Mouse (Mus musculus): ENCODE data around the gene Wdr17.
"Not testable (repeated sequence)": the region's sequence is repeated elsewhere in the genome, so short reads cannot be mapped to it uniquely, and the experiment has no call there.

Gene Wdr17

DNA sequence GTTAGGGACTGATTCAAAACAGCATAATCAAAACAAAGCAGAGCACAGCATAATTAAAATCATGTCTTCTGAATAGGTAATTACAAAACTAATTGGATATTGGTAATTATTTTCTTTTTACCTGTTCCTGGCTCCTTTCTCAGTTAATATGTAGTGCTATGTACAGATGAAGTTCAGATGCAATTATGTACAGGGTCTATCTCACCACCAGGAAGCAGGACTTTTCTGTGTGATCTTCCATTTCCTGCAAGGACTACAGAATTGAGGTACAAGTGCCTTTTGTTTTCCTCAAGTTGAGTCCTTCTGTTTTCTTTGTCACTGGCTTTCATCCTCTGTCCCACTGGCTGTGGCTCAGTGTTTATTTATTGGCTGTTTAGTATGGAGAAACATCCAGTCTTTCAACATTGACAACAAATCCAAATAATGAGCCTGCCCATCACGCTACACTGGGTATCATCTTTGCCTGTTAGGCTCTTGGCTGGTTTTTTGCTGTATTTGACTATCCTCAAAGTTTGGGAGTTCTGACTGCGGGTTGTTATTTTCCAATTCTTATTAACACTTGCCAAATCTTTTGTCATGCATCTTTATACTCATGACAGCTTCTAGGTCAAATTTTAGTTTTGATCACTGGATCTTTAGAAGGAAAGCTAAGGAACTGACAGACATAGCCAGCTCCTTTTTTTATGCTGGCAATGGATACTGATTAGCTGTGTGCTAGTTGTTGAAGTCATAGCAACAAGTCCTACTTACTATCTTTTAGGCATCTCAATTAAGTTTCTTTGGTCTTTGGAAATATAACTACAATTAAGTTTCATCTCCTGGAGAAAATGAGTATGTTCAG lies 94.9 kb downstream of the Wdr17 start:
- no peak for DNase-seq

DNA sequence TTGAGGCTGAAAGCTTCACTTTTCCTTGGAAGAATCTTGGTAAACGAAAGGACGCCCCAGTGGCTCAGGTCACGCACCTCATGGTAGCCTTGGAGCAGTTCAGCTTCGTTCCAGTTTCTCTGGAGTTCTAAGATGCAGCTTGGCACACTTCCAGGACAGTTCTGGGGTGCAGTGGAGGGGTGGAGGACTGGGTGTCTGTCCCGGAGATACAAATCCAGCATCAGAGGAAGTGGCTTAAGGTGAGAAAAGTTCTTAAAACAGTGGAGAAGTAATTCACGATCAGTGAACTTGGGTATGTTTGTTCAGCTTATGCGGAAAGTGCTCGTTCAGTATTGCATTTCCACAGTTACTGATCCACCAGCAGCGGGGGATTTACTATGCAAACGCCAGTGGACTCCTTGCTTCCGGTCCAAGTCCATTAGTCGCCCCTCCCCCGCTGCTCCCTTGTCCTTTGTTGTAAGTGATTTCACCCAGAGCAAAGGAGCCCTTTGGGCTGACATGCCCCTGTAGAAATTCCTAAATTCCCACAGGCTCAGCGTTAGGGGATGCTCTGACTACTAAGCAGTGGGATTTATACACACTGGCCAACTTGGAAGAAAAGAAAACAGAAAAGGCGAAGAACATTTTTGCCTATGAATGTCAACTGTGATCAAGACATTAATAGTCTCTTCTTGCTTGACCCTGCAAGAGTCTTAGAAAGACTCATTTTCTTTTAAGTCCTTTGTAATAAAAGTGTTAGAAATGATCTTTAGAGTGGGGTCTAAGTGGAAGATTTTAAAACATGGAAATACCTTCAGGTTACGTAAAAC lies 106.6 kb downstream of the Wdr17 start:
- no peak for DNase-seq

- no peak for DNase-seq
Measured at GRCm38 (mm10) chr8:54779317-54780133, 107.5 kb downstream of the Wdr17 start.

GRCm38 (mm10) chr8:54777012-54777411 lies 110.0 kb downstream of the Wdr17 start:
- DNase-seq = no peak

- no peak for DNase-seq
Measured at GRCm38 (mm10) chr8:54776241-54776640, 110.7 kb downstream of the Wdr17 start.

DNA sequence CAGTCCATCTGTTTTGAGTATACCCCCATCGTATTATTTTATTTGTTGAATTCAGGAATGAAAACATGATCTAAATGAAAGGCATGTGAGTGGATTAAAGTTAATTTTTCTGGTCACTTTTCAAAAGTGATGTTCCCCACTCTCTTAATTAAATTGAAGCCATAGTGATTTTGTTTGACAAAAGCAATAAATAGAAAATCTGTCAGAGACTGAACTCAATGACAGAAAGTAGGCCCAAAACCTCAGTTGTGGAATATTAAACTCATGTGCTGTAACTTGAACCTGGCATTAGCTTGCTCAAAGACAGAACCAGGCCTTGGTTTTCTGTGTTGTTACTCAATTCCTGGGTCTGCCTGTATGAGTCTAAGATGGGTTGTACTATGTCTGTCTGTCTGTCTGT lies 129.3 kb downstream of the Wdr17 start:
- DNase-seq = no peak

- DNase-seq = no peak
Measured at GRCm38 (mm10) chr8:54736660-54737312, 150.2 kb downstream of the Wdr17 start.

DNA sequence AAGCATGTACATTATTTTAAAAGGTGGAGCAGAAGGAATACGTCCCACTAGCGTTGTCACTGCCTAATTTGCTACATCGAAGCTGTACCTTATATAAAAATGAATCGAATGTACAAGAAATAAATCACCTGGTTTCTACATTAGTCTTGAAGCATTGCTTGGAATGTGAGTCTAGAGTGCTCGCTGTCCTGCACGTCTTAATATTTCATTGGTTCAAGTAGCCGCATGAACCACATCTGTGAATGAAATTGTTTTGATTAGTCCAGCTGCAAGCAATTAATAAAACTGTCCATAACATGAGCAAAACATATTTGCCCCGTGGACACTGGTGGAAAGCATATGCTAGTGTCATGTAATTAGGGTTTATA lies 162.3 kb downstream of the Wdr17 start:
- DNase-seq = no peak

DNA sequence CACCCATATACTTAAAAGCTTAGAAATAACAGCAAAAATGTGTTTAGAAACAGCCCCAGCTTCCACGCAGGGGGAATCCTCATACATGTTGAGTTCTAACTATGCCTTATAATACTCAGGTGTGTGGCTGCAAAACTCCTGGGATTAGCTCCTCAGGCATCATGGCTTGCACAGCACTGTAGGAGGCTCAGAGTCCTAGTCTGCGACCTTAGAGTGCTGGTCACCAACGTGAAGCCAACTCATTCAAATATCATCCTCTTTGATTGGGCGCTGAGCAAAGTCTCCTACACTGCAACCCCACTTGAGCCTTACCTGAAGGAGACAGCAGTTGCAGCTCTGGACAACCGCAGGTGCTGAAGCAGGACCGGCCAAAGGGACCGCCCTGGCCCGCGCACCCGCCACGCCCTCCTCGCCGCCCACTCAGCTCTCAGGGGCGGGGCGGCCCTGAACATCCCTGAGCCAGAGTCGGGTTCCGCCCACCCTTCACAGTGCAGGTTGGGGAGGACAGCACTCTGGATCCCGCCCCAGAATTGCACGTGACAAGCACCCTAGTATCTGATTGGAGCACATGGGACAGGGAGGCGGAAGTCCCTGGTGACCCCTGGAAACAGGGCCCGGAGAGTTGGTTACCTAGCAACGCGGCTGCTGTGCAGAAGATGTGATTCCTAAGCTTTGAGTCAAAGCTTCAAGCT lies 162.9 kb downstream of the Wdr17 start:
- DNase-seq = peak; percentile 8

- DNase-seq = no peak
Measured at GRCm38 (mm10) chr8:54718515-54718914, 168.5 kb downstream of the Wdr17 start.

DNA sequence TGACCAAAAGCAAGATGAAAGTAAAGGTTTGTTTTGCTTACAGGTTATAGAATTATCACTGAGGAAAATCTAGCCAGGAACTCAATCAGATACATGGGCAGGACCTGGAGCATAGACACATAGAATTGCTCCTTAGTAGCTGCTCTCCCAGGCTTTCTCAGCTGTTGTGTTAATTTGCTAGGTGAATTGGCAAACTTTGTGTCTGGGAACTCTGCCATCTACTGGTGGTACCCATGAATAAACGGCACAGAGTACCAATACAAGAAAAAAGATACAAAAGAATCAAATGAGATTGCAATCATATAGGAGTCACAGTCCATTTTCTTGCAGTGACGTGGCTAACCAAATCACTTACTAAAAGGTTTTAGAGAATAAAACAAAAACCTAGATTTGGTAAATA lies 181.2 kb downstream of the Wdr17 start:
- no peak for DNase-seq

DNA sequence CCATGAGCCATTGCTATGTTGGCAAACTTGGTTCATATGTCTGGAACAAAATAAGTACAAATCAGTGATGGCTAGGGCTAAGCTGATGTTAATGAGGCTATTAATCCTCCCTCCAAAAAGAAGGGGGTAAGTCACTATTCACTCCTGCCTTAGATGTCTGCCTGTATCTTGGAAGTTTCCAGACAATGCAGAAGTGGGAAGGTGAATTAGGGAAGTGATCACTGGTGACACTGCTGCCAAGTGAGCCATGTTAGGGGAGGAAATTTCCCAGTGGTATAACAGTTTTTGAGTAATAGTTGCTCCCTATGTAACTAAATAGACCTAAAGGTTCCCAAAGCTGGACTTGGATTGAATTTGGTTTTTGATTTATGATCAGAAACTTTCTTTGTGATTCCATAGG lies 215.2 kb downstream of the Wdr17 start:
- no peak for DNase-seq

GRCm38 (mm10) chr8:54667756-54668155 lies 219.2 kb downstream of the Wdr17 start:
- DNase-seq = no peak

GRCm38 (mm10) chr8:54660675-54661074 lies 226.3 kb downstream of the Wdr17 start:
- peak; percentile 12 for DNase-seq

DNA sequence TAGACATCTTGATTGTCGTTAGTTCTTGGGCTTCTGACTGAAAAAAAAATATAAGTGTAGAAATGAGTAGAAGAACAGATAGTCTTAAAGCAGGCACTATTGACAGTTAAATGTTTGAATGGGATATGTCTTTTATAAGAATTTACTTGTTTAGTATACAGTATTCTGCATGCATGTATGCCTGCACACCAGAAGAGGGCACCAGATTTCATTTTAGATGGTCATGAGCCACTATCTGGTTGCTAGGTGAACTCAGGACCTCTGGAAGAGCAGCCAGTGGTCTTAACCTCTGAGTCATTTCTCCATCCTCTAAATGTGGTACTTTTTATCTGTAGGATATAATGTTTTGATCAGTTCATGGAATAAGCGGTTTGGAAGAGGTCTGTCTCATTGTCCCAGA lies 227.3 kb downstream of the Wdr17 start:
- no peak for DNase-seq

DNA sequence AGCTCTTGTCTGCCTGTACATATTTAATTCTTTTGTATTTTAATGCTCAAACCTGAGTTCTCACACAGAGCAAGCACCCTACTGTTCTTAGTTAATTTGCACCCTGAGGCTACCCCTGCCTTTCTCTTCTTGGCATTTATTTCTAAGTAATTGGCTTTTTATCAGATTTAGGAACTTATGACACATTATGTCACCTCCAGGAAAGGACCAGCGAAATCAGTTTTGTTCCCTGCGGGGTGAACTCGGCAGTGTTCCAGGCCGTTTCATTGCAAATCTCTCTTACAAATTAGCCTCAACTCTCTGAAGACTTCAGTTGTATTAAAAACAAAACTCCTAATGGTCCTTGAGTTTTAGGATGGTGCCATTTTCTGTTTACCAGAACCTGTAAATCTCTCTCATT lies 248.3 kb downstream of the Wdr17 start:
- no peak for DNase-seq

DNA sequence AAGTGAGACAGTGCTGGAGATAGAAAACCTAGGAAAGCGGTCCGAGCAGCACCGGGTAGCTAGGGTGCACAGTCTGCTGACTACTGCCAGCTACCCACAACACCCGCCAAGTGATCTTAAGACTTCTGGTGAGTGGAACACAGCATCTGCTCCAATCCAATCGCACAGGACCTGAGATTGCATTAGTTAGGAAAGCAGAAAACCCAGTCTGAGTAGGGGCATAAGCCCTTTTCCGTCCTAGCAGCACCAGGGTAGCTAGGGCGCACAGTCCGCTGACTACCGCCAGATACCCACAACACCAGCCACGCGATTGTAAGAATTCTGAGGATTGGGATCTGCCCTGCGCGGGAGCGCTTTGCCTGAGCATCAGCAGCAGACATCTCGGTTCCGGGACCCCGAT lies 270.3 kb downstream of the Wdr17 start:
- not testable (repeated sequence) for DNase-seq

GRCm38 (mm10) chr8:54610238-54610637 lies 276.7 kb downstream of the Wdr17 start:
- no peak for DNase-seq

DNA sequence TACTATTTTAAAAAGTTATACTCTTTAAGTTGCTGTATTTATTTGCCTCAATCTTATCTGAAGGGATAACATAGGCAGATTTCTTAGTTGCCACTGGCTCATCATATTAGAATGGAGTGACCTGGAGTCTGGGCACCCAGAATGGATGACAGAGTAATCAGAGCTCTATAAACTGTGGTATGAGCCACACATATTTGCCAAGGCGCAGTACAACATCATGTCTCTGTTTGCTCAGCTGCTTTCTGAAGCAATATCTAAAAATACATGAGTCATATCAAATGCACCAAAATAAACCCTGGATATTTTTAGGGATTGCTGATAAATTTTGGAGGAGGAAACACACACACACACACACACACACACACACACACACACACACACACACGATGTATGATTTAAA lies 277.6 kb downstream of the Wdr17 start:
- DNase-seq = no peak

- no peak for DNase-seq
Measured at GRCm38 (mm10) chr8:54603440-54603839, 283.5 kb downstream of the Wdr17 start.

GRCm38 (mm10) chr8:54600671-54601251 lies 286.2 kb downstream of the Wdr17 start, which contains the start of gene Spata4:
TSS of gene Spata4 (plus strand) at chr8:54600781.
- DNase-seq = no peak

GRCm38 (mm10) chr8:54597386-54597785 lies 289.6 kb downstream of the Wdr17 start:
- no peak for DNase-seq
